Mouse (Mus musculus) layer of hippocampus, adult 18-20 months (tissue): ENCODE data around the gene Ppp1r17. TPM values are rescaled to one million over a fixed set of nuclear protein-coding genes. Genes with fewer than 3 reads are reported as not detected.

Experiments
- DNase-seq, 2 experiments: peaks; one replicate each; pipeline ENCODE4 v3.0.0; 2022; ENCODE audit warnings: low spot score in 2 of 2
- long read RNA-seq: library from polyadenylated mRNA; stranded (forward); transcript quantifications from one replicate; pipeline ENCODE4 v2.0.0, GENCODE M21; 2021
- total RNA-seq, 2 experiments: library from RNA; stranded (reverse); gene quantifications; 2 replicates each; pipeline ENCODE4 v1.2.3; 2021

Gene Ppp1r17
- under 1 TPM; 0.64 to 0.79 TPM for total RNA-seq
- long read RNA-seq, partial matches to known transcripts, result 0 of 1 reads
- long read RNA-seq, other reads (novel, unspliced or antisense), result 0 of 1 reads

GRCm38 (mm10) chr6:56017291-56017994, at the start of gene Ppp1r17:
Gene Ppp1r17, plus strand, starts transcription at chr6:56017497.
- no peak for DNase-seq

GRCm38 (mm10) chr6:55972998-55973397, 44.3 kb upstream of the Ppp1r17 start:
- DNase-seq, result peak in 1 of 2 experiments; percentile 62

GRCm38 (mm10) chr6:55979766-55980165, 37.5 kb upstream of the Ppp1r17 start:
- DNase-seq, result no peak

GRCm38 (mm10) chr6:56008711-56009110, 8.6 kb upstream of the Ppp1r17 start:
- DNase-seq, result no peak

- peak; percentile 8 to 52 for DNase-seq
Measured at GRCm38 (mm10) chr6:56012384-56012783, 4.9 kb upstream of the Ppp1r17 start.

- no peak for DNase-seq
Measured at GRCm38 (mm10) chr6:56019632-56020031, 2.3 kb downstream of the Ppp1r17 start.

GRCm38 (mm10) chr6:56025533-56025932, 8.2 kb downstream of the Ppp1r17 start:
- DNase-seq, result no peak

GRCm38 (mm10) chr6:56027318-56027717, 10.0 kb downstream of the Ppp1r17 start:
- no peak for DNase-seq

- DNase-seq, result no peak
Measured at GRCm38 (mm10) chr6:56027966-56028365, 10.7 kb downstream of the Ppp1r17 start.

- DNase-seq, result no peak
Measured at GRCm38 (mm10) chr6:56029986-56030385, 12.7 kb downstream of the Ppp1r17 start.

GRCm38 (mm10) chr6:56032231-56032630, 14.9 kb downstream of the Ppp1r17 start:
- DNase-seq, result no peak

GRCm38 (mm10) chr6:56035054-56035453, 17.8 kb downstream of the Ppp1r17 start:
- DNase-seq, result no peak

- DNase-seq, result no peak
Measured at GRCm38 (mm10) chr6:56039476-56040055, 22.3 kb downstream of the Ppp1r17 start.

- no peak for DNase-seq
Measured at GRCm38 (mm10) chr6:56044270-56044669, 27.0 kb downstream of the Ppp1r17 start.

- DNase-seq, result no peak
Measured at GRCm38 (mm10) chr6:56044716-56045115, 27.4 kb downstream of the Ppp1r17 start.

- DNase-seq, result no peak
Measured at GRCm38 (mm10) chr6:56048580-56048979, 31.3 kb downstream of the Ppp1r17 start.

- DNase-seq, result peak; percentile 12 to 73
Measured at GRCm38 (mm10) chr6:56049104-56049503, 31.8 kb downstream of the Ppp1r17 start.

GRCm38 (mm10) chr6:56063736-56064135, 46.4 kb downstream of the Ppp1r17 start:
- DNase-seq, result no peak

GRCm38 (mm10) chr6:56066632-56067282, 49.5 kb downstream of the Ppp1r17 start:
- peak in 1 of 2 experiments; percentile 60 for DNase-seq

- no peak for DNase-seq
Measured at GRCm38 (mm10) chr6:56068516-56068915, 51.2 kb downstream of the Ppp1r17 start.

- DNase-seq, result peak; percentile 4 to 48
Measured at GRCm38 (mm10) chr6:56076378-56076805, 59.1 kb downstream of the Ppp1r17 start.
